Mouse (Mus musculus) neutrophil, adult 83 days (primary cell): ENCODE results near the gene Rbl1. TPM values are rescaled to one million over a fixed set of nuclear protein-coding genes. Genes with fewer than 3 reads are reported as not detected.

Source experiments
- total RNA-seq, 2 experiments: library from RNA; stranded (reverse); gene quantifications; one replicate each; pipeline ENCODE4 v1.2.4; 2023

The Rbl1 gene
- 10 to 100 TPM; 33.0 to 33.7 TPM for total RNA-seq

DNA sequence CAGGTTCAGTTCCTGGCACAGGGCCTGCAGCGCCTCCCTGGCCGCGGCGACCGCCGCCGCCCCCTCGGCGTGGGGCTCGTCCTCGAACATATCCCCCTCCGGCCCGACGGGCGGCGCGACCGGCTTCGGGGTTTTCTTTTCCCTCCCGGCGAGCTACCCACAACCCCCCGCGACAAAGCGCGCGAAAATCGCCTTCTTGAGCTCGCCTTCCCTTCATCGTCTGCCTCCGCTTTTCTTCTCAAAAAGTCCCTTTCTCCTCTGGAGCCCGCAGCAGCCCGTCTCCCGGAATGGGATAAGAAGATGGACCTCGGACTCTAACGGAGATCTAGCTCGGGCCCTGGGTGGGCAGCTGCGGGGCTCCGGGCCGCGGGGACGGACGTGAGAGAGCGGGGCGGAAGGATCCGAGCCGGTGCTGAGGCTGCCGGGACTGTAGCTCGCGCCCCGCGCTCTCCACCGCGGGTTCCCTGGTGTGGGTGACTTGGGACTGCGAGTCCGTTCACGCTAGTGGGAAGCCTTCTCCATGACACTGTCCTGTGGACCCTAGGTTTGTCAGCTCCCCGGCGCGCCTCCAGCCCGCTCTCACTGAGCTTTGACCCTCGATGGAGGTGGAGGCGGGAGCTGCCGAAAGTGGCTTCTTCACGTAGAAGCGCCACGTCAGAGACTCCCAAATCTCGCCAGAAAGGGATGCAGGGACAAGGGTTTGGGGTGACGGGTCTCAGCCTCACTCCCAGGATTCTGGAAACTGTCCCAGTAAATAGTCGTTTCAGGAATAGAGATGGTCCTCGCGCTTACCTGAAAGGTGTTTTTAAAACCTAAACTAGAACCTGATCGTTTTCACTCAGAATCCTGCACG lies at the start of gene Rbl1:
TSS of gene Rbl1 (minus strand) at position 169 of the 853 bp plus-strand sequence.

DNA sequence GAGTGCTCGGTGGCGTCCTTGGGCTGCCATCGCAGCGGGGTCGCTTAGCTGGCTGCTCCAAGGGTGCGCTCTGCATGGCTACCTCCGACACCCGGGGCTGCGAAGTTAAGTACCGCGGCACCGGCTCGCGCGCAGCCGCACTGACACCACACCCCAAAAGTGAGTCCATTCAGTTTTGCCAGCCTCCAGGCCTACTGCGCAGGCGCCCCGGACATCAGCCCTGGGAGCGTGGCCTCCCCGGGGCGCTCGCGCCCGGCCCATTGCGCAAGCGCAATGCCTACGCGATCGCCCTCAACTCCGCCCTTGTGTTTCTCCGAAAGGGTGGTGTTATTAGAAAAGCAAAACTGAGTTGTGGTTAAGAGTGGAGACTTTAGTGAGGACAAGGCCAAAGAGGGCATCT lies 69.3 kb downstream of the Rbl1 start, which contains the start of gene Samhd1:
TSS of gene Samhd1 (minus strand) at position 252 of the 400 bp plus-strand sequence.

Other genes with a start within 250 kb of the Rbl1 start
- 10 to 100 TPM; 13.0 to 19.5 TPM for gene Ndrg3, start 212.5 kb downstream of the Rbl1 start, total RNA-seq
- gene Dsn1, start 197.4 kb downstream of the Rbl1 start, total RNA-seq, result 10 to 100 TPM; 24.9 to 31.4 TPM
- gene Soga1, start 125.3 kb downstream of the Rbl1 start, total RNA-seq, result 1 to 10 TPM; 3.1 to 4.7 TPM
- not detected for gene Tldc2, start 117.5 kb downstream of the Rbl1 start, total RNA-seq
- gene Samhd1, start 69.3 kb downstream of the Rbl1 start, total RNA-seq, result 100 to 1,000 TPM; 469 to 527 TPM
- gene Rpn2, start 74.5 kb upstream of the Rbl1 start, total RNA-seq, result 100 to 1,000 TPM; 132 to 142 TPM
- gene Mroh8, start 75.0 kb upstream of the Rbl1 start, total RNA-seq, result not detected
- not detected for gene Ghrh, start 143.0 kb upstream of the Rbl1 start, total RNA-seq
- gene Manbal, start 163.1 kb upstream of the Rbl1 start, total RNA-seq, result 10 to 100 TPM; 15.1 to 15.7 TPM
- 1 to 10 TPM in 1 of 2 experiments, under 1 TPM in 1; 0.59 to 1.7 TPM for gene Src, start 213.9 kb upstream of the Rbl1 start, total RNA-seq